Mouse (Mus musculus) myocyte (in vitro differentiated cells): ENCODE measurements around the gene Rapgef4. TPM values are rescaled to one million over a fixed set of nuclear protein-coding genes. Genes with fewer than 3 reads are reported as not detected.

Experiments
- H3K27me3 ChIP-seq: one replicate; pipeline ENCODE4 v1.6.1; 2011; ENCODE audit not compliant: control insufficient read depth, insufficient read depth, insufficient read length
- H3K36me3 ChIP-seq: one replicate; pipeline ENCODE4 v1.6.1; 2011; ENCODE audit not compliant: control insufficient read depth, insufficient read depth
- H3K4me2 ChIP-seq: one replicate; pipeline ENCODE4 v1.6.1; 2011; ENCODE audit warnings: low read depth, control low read depth
- H3K4me3 ChIP-seq: one replicate; pipeline ENCODE4 v1.5.1; 2011; ENCODE audit warnings: mild to moderate bottlenecking, control low read depth, moderate library complexity
- H3K79me2 ChIP-seq: one replicate; pipeline ENCODE4 v1.6.1; 2011; ENCODE audit not compliant: control insufficient read depth, insufficient read depth
- H3ac ChIP-seq: one replicate; pipeline ENCODE4 v1.6.1; 2011; ENCODE audit not compliant: control insufficient read depth, insufficient read length
- CEBPB ChIP-seq: IDR thresholded peaks from 2 replicates; pipeline ENCODE4 v1.6.1; 2011; ENCODE audit warnings: mild to moderate bottlenecking, moderate library complexity; ENCODE audit not compliant: poor library complexity, insufficient read depth, severe bottlenecking
- E2F4 ChIP-seq: IDR thresholded peaks from one replicate; pipeline ENCODE4 v1.6.1; 2011; ENCODE audit warnings: mild to moderate bottlenecking, control low read depth, moderate library complexity; ENCODE audit not compliant: insufficient read depth
- MAX ChIP-seq: IDR thresholded peaks from one replicate; pipeline ENCODE4 v1.6.1; 2011; ENCODE audit warnings: low read depth, mild to moderate bottlenecking, control low read depth
- MYOD1 ChIP-seq, 3 experiments: IDR thresholded peaks; one replicate each; pipeline ENCODE4 v1.6.1; 2011; ENCODE audit warnings: control low read depth in 2 of 3, low read depth in 2 of 3, mild to moderate bottlenecking in 2 of 3, moderate library complexity in 1 of 3; ENCODE audit not compliant: insufficient read length in 2 of 3, control insufficient read depth in 1 of 3
- MYOG ChIP-seq, 3 experiments: IDR thresholded peaks; one replicate each; pipeline ENCODE4 v1.6.1; 2011; ENCODE audit warnings: control low read depth in 2 of 3, low read depth in 2 of 3, mild to moderate bottlenecking in 2 of 3; ENCODE audit not compliant: insufficient read length in 2 of 3, control insufficient read depth in 1 of 3, insufficient read depth in 1 of 3
- POLR2A ChIP-seq: IDR thresholded peaks from one replicate; pipeline ENCODE4 v1.6.1; 2011; ENCODE audit warnings: low read depth, mild to moderate bottlenecking, control low read depth, moderate library complexity; ENCODE audit not compliant: insufficient read length
- POLR2AphosphoS2 ChIP-seq: IDR thresholded peaks from one replicate; pipeline ENCODE4 v1.6.1; 2011; ENCODE audit warnings: low read depth, control low read depth; ENCODE audit not compliant: insufficient read length
- REST ChIP-seq: IDR thresholded peaks from one replicate; pipeline ENCODE4 v1.6.1; 2011; ENCODE audit warnings: mild to moderate bottlenecking, control low read depth, moderate library complexity; ENCODE audit not compliant: insufficient read depth, insufficient read length
- SRF ChIP-seq: IDR thresholded peaks from one replicate; pipeline ENCODE4 v1.6.1; 2011; ENCODE audit warnings: low read depth; ENCODE audit not compliant: control insufficient read depth, insufficient read length
- TCF12 ChIP-seq: IDR thresholded peaks from one replicate; pipeline ENCODE4 v1.6.1; 2011; ENCODE audit warnings: mild to moderate bottlenecking, control low read depth; ENCODE audit not compliant: poor library complexity, insufficient read depth, severe bottlenecking
- TCF3 ChIP-seq: IDR thresholded peaks from one replicate; pipeline ENCODE4 v1.6.1; 2011; ENCODE audit warnings: low read depth, control low read depth; ENCODE audit not compliant: insufficient read length
- USF1 ChIP-seq: IDR thresholded peaks from one replicate; pipeline ENCODE4 v1.6.1; 2011; ENCODE audit warnings: low read depth, mild to moderate bottlenecking, control low read depth, moderate library complexity
- polyA plus RNA-seq: library from polyadenylated mRNA; unstranded; fragments of >200 nt; fragmentation: generic; extraction: Trizol; gene quantifications from one replicate; pipeline ENCODE4 v1.2.1, GENCODE M21; 2012; ENCODE audit warnings: missing spikeins

Gene Rapgef4
- polyA plus RNA-seq, 1 experiment = 0.28 TPM

DNA sequence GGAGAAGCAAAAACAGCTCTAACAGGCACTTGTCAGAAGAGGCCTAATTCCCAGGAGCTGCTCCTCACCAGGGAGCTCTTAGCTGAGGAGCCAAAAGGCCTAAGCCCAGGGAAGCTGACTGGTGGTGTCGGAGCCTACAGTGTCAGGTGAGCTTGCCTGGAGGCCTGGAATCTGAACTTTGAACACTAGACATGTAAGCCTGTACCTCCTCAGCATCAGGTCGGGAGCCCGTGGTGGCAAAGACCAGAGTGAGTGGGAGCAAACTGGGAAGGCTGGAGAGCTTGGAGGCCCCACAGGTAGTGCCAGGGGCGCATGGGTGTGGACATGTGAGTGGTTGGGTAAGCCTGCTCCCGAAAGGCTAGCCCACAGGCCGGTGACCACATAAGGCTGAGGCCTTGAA is 266.8 kb downstream of the Rapgef4 start:
- no peaks in the 10 kb centered on the region for H3K36me3 ChIP-seq
- no peak overlapping the region for H3K4me3 ChIP-seq
- no peak overlapping the region for H3ac ChIP-seq
- no peak overlapping the region for H3K4me2 ChIP-seq
- H3K79me2 ChIP-seq = no peaks in the 10 kb centered on the region
- no peak for TF ChIP-seq MYOD1 (IDR thresholded peaks at IDR 0.05; ENCODE audit: control insufficient read depth in 1 of 3, insufficient read length in 2 of 3, low read depth in 2 of 3)
- TF ChIP-seq USF1 = no peak
- TF ChIP-seq TCF12 = no peak
- TF ChIP-seq CEBPB = no peak
- TF ChIP-seq POLR2A = no peak
- TF ChIP-seq TCF3 = no peak
- no peak for TF ChIP-seq REST
- no peak for TF ChIP-seq POLR2AphosphoS2
- no peak for TF ChIP-seq MYOG (IDR thresholded peaks at IDR 0.05; ENCODE audit: control insufficient read depth in 1 of 3, insufficient read depth in 1 of 3, insufficient read length in 2 of 3, low read depth in 2 of 3)
- TF ChIP-seq E2F4 = no peak
- no peak for TF ChIP-seq MAX
- TF ChIP-seq SRF = no peak
- H3K27me3 ChIP-seq = no peaks in the 10 kb centered on the region

DNA sequence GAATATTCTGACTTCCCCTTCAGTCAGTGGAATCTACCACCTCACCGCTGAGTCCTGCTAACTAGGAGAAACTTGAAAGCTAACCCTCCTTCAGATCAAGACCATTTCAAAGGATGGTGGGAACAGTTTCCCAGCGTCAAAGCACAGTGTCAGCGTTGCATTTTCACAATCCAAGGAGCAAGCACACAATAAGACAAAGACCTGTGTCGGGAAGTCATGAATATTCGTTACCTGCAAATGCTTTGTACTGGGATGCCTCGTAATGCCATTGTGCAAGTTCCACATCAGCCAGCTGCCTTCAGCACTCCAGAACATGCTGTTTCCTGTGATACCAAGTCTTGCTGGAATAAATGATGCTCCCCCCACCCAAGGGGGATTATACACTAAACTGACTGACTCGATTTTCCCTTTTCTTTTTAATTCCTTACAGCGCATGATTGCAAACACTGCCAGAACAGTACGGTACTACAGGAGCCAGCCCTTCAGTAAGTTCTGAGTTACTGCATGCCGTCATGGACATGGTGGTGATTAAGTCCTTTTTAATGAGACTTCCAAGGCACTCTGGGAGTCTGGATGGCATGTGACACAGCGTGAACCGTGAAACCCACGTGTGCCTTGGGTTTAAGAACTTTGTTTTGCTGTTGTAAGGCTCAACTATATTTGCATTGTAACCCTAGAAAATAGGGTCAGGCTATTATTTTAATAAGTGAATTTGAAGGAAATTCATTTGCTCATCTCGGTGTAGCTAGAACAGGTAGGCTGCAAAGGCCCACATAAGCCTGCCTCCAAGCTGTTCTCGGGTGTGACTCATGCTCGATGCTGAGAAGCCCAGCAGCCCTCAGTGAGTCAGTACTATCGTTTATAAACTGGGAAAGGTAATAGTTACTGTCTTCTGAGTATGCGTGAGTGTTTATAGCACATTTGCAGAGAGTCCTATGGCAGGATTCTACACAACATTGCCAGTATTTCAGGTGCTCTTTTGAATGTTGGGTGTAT is 271.8 kb downstream of the Rapgef4 start:
- H3K4me2 ChIP-seq = no peak overlapping the region
- no peaks in the 10 kb centered on the region for H3K36me3 ChIP-seq
- no peaks in the 10 kb centered on the region for H3K79me2 ChIP-seq
- H3K27me3 ChIP-seq = no peaks in the 10 kb centered on the region
- H3ac ChIP-seq = no peak overlapping the region
- TF ChIP-seq CEBPB (no peak), REST (no peak), POLR2AphosphoS2 (no peak), E2F4 (no peak), MYOD1 (IDR thresholded peaks at IDR 0.05; ENCODE audit: control insufficient read depth in 1 of 3, insufficient read length in 2 of 3, low read depth in 2 of 3) (no peak), POLR2A (no peak), TCF12 (no peak)
- no peak overlapping the region for H3K4me3 ChIP-seq

DNA sequence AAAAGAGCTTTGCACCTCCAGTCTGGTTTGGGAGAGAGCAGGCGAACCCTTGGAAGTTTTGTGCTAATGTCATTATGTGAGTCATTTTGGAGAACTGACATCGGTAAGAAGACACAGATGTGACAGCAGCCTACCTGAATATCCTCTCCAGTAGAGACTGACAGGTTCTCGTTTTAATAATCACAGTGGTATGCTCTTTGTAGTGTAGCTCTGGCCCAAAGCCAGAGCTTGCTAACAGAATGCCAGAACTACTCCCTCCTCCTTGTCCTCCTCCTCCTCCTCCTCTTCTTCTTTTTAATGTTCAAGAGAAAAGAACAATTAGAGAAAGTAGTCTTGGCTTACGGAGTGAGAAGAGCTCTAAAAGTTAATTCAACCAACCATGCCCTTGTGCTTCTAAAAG is 272.8 kb downstream of the Rapgef4 start:
- H3K36me3 ChIP-seq = no peaks in the 10 kb centered on the region
- H3ac ChIP-seq = no peak overlapping the region
- no peaks in the 10 kb centered on the region for H3K27me3 ChIP-seq
- TF ChIP-seq TCF3 (no peak), USF1 (no peak), MAX (no peak), POLR2AphosphoS2 (no peak), POLR2A (no peak), MYOG (IDR thresholded peaks at IDR 0.05; ENCODE audit: control insufficient read depth in 1 of 3, insufficient read depth in 1 of 3, insufficient read length in 2 of 3, low read depth in 2 of 3) (no peak), TCF12 (no peak), MYOD1 (IDR thresholded peaks at IDR 0.05; ENCODE audit: control insufficient read depth in 1 of 3, insufficient read length in 2 of 3, low read depth in 2 of 3) (no peak), E2F4 (no peak), CEBPB (no peak), REST (no peak), SRF (no peak)
- no peak overlapping the region for H3K4me3 ChIP-seq
- H3K4me2 ChIP-seq = no peak overlapping the region
- no peaks in the 10 kb centered on the region for H3K79me2 ChIP-seq

DNA sequence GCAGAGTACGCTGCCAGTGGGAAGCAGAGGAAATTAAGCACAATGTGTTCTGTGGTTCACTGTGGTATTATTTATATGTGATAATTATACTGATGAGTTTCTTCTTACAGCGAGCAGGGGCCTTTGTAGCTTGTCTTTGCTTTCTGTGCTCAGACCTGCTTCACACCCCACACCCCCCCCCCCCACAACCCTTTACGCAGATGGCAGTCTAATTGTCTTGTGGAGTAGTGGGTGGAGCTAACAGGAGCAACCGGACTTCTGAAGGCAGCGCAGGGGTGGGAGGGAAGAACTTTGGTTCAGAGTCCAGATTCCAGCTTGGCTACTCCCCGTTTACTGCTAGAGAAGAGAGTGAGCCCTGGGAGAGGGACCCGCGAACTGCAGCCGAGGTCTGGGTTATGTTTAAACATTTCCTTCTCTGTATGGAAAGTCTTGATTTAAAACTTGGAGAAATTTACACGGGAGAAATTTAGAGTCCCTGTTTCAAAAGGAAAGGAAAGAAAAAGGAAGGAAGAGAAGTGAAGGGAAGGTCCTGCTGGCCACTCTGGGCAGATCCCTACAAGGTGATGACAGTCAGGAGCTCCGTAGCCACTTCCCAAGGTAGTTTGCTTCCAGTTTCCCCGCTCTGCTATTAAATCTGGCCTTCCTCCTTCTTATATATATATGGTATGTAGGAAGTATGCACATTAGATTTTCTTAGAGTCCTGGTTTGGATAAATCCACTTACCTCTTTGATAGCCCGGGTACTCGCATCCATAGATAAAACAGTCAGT is 274.0 kb downstream of the Rapgef4 start:
- Histone ChIP-seq H3K79me2 (no peaks in the 10 kb centered on the region), H3K4me3 (no peak overlapping the region), H3ac (no peak overlapping the region), H3K4me2 (no peak overlapping the region), H3K27me3 (no peaks in the 10 kb centered on the region), H3K36me3 (no peaks in the 10 kb centered on the region)
- TF ChIP-seq USF1 = no peak
- TF ChIP-seq TCF12 = no peak
- TF ChIP-seq MAX = no peak
- no peak for TF ChIP-seq MYOD1 (IDR thresholded peaks at IDR 0.05; ENCODE audit: control insufficient read depth in 1 of 3, insufficient read length in 2 of 3, low read depth in 2 of 3)
- no peak for TF ChIP-seq SRF
- no peak for TF ChIP-seq CEBPB
- TF ChIP-seq POLR2AphosphoS2 = no peak
- TF ChIP-seq E2F4 = no peak
- TF ChIP-seq REST = no peak
- TF ChIP-seq TCF3 = no peak
- no peak for TF ChIP-seq POLR2A
- no peak for TF ChIP-seq MYOG (IDR thresholded peaks at IDR 0.05; ENCODE audit: control insufficient read depth in 1 of 3, insufficient read depth in 1 of 3, insufficient read length in 2 of 3, low read depth in 2 of 3)
